Mouse (Mus musculus): ENCODE data around the gene Acat2.
"Not testable (repeated sequence)": the region's sequence is repeated elsewhere in the genome, so short reads cannot be mapped to it uniquely, and the experiment has no call there.

The Acat2 gene

DNA sequence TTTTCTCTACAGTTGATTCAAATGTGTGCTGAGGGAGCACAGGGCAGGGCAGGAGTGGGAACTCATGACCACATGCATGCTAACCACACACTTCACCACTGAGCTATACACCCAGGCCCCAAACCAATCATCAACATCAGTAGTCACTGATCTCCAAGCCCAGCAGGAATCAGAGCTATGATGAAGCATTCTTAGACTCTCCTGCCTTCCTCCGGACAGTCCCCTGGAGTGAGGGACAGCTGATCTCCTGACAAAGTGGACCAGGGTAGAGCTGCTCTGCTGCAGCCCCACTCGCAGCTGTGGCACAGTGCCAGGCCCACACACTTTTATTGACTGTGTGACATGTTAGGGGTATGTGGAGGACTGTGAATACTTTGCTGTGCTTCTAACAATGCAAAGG, 1.2 kb downstream of the Acat2 start:
- not testable (repeated sequence) for DNase-seq (ENCODE audit: low read depth, low spot score)

DNA sequence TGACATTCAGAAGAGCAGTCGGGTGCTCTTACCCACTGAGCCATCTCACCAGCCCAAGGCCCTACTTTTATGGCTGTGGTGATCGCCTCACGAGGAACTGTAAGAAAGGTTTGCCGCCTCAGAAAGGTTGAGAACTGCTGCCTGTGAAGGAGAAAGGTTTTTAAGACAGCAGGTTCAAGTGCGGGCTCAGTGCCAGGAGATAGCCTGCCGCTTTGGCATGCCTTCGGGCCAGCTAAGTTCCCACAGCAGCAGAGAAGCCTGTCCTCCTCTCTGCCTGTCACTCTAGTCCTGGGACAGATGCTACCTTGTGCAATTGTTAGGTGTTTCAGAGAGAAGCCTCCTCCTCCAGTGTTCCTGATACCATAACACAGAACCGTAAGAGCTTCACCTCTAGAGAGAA, 3.9 kb downstream of the Acat2 start:
- DNase-seq (ENCODE audit: low read depth, low spot score), result no peak

DNA sequence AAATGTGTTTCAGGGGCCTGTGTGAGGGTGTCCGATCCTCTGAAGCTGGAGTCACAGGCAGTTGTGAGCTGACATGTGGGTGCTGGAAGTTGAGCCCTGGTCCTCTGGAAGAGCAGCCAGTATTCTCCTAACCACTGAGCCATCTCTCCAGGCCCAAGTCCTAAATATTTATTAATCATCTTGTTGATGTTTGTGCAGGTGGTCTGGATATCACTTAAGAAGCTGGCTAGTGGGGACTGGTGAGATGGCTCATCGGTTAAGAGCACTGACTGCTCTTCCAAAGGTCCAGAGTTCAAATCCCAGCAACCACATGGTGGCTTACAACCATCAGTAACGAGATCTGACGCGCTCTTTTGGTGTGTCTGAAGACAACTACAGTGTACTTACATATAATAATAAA, 10.9 kb downstream of the Acat2 start:
- no peak for DNase-seq (ENCODE audit: low read depth, low spot score)

DNA sequence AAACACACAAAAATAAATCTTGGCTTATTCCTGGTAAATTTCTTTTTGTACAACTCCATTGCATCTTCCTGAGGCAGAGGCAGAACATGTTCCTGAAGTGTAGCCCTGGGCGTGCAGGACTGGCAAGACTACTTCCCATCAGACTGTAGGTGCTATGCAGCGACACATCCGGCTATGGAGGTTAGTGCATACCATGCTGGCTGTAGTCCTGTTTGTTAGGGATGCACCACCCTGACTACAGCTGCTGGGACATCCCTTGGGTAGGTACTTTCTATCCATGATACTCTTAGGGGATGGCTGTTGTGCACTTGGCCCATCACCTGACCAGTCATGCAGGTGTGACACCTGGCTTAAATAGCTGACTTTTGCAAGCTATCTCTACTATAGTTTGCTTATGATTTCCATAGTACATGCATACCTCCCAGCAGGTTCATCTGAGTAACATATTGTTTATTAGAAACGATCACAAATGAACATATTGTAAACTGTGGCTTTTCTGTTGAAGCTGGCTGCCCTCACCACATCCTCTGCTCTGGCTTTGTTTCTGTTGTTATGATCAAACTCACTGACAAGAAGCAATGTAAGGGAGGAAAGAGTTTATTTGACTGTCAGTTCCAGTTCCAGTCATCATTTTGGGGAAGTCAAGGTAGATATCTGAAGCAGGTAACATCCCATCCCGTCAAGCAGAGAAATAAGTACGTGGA, 17.9 kb downstream of the Acat2 start:
- DNase-seq (ENCODE audit: low read depth, low spot score), result no peak

DNA sequence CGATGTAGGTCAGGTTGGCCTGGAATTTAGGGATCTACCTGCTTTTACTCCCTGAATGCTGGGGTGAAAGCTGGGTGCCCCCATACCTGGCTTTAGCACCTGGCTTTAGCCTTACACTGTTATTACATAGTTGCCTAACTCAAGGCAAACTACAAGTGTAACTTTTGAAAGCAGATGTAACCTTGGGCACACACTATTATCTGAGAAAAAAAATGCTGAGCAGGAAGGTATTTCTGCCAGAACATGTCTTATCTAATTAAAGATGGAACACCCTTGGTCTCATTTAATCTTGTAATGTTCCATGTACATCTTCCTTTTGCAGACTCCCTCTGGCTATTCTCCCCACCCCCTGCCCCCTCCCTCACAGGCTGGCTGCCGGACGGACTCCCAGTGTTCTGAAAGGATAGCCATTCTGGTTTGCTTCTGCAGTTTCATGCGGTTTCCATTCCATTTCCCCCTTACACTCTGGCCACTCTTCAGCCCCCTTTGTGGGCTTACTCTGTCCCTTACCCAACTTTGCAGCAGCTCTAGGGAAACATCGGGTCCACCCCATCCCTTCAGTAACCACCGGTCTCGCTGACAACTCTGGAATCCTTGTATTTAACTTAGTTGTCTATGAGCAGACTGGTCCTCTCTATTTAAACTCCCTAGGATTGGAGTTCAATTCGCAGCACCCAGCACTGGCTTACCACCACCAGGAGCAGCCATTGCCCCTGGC, 18.8 kb downstream of the Acat2 start:
- DNase-seq (ENCODE audit: low read depth, low spot score), result no peak

DNA sequence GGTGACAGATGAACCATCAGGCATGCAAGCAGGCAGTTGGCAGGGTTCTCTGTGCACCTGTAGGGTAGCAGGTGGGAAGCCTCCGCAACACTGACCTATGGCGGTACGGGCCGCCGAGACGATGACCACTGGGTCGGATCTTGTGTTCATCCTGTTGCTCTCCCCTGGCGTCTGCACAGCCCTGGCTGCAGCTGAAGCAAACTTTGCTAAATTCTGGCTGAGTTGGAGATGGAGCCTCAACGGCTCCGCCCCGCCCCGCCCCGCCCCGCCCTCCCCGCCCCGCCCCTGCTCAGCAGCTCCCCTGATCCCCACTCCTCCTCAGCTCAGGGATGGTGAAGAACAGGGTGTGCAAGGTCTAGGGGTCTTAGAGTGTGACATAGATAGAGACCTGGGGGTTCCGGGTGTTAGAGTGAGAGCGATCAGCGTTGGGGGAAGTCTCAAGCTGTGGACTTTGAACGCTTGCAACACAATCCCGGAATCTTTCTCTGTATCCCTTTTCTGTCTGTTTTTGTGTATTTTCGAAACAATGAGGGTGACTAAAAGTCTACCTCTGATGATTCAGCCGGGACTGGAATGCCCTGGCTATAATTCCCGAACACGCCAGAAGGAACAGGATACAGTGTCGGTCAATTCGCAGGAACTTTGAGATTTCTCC, 20.3 kb downstream of the Acat2 start, which contains the start of gene Acat3:
Acat3 (minus strand) TSS at position 450 of the 655 bp plus-strand sequence.
- DNase-seq (ENCODE audit: low read depth, low spot score), result no peak

DNA sequence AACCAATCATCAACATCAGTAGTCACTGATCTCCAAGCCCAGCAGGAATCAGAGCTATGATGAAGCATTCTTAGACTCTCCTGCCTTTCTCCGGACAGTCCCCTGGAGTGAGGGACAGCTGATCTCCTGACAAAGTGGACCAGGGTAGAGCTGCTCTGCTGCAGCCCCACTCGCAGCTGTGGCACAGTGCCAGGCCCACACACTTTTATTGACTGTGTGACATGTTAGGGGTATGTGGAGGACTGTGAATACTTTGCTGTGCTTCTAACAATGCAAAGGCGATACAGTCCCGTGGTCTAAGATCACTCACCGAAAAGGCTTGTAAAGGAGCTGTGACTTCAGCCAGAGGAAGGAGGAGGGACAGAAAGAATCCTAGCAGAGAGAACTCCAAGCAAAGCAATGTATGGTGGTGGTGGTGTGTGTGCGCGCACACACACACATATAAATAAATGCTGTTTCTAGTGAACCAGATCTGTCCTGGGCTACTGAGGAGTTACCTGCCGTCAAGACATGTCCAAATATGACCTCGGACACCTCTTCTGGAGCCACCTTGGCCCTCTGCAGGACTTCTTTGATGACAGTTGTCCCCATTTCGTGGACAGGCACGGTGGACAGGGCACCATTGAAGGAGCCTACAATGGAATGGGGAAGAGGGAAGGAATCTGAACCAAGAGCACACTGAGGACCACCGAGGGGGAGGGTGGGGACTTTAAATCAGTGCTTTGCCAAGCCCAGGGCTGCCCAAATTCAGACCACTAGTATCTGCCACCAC, 21.0 kb downstream of the Acat2 start:
- not testable (repeated sequence) for DNase-seq (ENCODE audit: low read depth, low spot score)

DNA sequence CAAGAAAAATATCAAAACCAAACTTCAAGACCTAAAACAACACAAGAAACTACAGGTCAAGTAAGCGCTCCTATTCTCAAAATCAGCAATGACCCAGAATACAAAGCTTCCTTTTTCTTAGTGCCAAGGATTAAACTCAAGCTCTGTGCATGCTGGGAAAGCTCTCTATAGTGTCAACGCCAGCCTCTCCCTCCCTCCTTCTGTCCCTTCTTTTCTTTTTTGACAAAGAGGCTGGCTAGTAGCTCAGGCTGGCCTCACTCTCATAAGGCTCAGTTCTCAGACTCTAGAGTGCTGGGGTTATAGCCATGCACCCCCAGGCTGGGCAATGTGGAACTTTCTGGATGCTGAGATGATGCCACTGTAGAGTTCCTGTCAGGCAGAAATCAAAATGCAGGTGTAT, 22.5 kb downstream of the Acat2 start:
- DNase-seq (ENCODE audit: low read depth, low spot score), result no peak

DNA sequence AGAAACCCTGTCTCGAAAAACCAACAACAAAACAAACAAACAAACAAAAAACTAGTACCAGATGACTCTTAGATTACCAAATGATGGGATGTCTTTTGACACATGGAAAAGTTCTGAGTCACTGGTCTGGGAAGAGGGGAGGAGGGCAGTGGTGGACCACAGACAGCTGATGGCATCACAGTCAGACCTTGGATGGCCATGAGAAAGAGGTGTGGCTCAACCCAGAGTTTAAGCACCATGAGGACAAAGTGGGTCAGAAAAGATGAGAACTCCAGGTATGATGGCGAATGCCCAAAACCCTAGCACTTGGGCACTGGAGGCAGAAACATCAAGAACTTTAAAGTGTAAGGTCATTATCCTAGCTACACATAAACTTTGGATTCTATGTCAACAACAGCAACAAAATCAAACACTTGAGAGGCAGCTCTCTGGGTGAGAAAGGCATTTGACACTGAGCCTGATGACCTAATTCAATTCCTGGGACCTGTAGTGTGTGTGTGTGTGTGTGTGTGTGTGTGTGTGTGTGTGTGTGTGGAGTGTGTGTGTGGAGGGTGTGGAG, 23.1 kb downstream of the Acat2 start:
- no peak for DNase-seq (ENCODE audit: low read depth, low spot score)

DNA sequence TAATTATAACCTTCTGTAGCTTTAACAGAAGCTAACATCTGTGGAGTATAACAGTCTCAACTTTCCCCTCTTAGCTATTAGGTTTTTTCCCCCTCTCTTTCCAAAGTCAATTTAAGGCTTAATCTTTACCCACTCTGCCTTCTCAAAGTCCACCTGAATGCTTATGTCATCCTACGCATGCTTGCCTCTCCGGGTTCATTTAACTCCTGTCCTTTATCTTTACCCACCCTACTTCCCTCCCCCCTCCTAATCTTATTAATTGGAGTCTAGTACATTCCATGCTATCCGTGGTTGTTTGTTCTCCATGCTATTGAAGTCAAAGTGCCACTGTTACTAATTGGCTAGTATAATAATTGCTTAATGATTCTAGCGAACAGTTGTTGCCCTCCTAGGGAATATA, 24.8 kb downstream of the Acat2 start:
- DNase-seq (ENCODE audit: low read depth, low spot score), result no peak

DNA sequence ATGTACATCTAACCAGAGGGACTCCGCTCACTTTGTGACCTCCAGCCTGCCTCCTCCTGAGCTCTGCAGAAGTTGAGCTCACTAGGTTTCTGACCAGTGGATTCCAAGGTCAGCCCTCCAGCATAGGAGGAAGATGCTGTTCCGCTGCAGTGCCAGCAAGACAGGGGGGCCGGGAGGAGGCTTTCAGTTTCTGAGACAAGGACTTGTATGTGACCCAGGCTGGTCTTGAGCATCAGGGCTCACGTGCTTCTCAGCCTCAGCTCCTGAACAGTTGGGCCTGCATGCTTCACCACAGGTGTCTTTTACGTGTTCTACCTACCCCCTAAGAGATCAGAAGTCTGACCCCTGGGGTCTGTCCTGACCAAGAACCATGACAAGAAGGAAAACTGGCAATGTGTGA, 29.0 kb downstream of the Acat2 start:
- not testable (repeated sequence) for DNase-seq (ENCODE audit: low read depth, low spot score)

DNA sequence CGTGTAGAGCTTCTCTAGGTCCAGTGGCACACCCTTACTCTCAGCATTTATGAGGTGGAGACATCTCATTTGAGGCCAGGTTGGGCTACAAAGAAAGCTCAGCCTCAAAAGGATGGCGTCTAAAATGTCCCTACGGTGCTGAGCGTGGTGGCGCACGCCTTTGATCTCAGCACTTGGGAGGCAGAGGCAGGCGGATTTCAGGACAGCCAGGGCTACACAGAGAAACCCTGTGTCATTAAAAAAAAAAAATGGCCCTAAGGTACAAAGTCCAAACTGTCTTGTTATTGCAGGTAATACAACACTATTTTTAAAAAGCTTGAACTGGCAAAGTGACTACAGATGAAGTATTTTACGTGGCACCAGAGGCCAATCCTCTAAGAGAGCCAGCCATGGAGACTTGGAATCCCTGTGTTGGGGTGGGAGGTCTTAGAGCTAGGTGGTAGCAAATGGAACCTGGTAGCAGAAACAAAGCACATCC, 34.8 kb downstream of the Acat2 start:
- no peak for DNase-seq (ENCODE audit: low read depth, low spot score)

DNA sequence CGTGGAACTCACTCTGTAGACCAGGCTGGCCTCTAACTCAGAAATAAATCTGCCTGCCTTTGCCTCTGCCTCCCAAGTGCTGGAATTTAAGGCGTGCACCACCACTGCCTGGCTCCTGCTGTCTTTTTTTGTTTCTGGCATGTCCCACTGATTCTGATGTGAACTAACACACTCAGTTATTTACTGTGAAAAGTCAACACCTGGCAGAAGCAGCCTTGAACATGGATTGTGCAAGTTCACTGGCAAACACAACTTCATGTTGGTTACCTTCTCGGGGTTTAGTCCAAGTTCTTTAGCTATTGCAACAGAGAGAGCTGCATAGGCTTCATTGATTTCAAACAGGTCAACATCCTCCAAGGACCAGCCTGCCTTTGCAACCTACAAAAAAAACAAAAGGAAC, 35.5 kb downstream of the Acat2 start:
- DNase-seq (ENCODE audit: low read depth, low spot score), result no peak

DNA sequence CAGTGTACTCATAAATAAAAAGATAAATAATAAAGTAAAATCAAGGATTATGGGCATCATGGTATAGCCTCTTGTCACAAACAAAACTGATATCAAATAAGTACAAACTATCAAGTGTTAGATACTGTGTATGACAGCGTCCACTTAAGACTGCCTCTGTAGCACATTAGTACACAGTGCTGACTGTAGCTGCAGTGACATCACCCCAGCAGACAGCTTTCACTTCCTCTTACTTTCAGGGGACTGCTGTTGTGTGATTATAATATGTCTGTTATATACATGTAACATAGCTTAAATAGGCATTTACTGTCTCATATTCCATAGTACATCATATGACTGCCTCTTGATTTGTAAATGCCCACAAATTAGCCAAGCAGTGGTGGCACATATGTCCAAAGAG, 39.5 kb downstream of the Acat2 start:
- DNase-seq (ENCODE audit: low read depth, low spot score), result no peak

DNA sequence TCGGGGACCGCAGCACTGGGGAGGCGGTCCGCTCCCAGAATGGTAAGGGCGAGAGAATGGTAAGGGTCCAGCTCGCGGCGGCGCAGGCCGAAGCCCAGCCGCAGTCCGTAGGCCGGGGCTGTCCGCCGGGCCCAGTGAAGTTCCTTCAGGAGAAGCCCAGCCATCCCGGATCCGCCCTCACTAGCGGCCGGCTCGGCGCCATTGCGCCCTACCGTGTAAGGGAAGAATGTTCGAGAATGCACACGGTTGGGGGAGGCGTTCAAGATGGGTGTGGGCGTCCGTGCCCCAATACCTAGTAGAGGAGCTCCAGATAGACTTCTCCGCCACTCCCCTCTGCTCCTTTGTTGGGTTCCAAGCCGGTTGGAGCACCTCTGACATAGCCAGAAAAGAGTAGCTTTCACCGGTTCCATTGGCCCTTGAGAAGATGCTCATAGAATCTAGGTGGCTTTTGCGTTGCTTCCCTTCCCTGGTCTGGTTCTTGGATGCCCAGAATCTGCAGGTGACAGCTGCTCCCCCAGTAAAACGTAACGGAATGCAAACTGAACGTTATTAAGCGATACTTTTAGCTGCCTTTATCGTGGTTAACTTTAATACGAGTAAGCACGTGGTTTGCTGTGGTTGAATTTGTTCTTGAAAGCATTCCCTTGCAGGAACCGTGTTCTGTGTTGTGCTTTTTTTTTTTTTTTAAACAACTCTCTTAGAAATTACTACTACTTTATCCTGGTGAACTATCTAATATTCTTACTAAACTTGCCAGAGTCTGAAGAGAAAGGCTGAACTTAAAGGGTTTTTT, 43.8 kb downstream of the Acat2 start:
- peak; percentile 36 for DNase-seq (ENCODE audit: low read depth, low spot score)

DNA sequence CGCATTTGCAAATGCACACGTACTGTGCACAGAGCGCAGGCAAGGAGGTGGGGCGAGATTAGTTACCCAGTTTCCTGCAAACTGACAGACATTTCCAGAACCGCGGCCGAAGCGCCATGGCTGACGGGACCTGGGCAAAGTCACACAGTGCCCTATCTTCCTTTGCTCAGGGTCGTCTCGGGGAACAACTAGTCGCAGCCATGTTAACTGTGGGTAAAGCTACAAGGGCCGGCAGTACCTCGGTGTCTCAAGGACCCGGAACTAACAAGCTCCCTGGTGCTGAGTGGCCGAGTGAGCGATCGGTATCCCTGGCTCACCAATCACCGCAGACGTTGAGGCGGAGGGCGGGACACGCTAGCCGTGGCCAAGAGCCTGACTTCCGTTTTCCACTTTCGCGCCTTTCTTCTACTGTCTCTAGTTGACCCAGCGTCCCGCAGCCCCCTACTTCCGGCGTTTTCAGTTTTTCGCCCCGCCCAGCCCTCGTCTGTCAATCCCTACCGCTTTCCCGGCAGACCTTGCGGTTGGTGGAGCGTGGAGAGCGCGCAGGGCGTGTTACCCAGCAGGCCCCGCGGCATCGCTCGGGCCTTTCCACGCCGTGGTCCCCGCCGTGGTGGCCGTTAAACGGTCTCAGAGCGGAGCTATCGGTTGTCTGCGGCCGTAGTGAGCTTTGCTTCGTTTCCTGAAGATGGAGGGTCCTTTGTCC, 44.5 kb downstream of the Acat2 start, which contains the start of gene Mrpl18:
Mrpl18 (minus strand) TSS at position 465 of the 703 bp plus-strand sequence.
- peak; percentile 99 for DNase-seq (ENCODE audit: low read depth, low spot score)

DNA sequence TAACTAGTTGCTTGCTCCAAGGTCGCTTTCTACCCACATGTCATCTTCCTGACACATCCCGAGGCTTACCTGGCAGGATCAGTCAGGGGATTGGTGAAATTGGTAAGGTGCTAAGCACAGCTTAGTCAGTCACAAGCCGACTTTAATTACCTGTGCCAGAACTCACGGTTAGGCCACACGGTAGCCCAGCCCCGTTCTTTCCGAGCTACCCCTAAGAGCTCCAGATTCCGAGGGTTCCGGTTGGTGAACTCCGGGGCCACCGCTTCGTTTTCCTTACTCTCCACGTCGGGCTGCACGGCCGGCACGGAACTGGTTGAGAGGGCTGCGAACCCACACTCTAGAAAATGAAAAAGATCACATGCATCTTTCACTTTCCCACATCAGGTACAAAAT, 45.1 kb downstream of the Acat2 start, which contains the start of gene Tcp1:
Tcp1 (plus strand) TSS at position 214 of the 393 bp plus-strand sequence.
- DNase-seq (ENCODE audit: low read depth, low spot score), result no peak

DNA sequence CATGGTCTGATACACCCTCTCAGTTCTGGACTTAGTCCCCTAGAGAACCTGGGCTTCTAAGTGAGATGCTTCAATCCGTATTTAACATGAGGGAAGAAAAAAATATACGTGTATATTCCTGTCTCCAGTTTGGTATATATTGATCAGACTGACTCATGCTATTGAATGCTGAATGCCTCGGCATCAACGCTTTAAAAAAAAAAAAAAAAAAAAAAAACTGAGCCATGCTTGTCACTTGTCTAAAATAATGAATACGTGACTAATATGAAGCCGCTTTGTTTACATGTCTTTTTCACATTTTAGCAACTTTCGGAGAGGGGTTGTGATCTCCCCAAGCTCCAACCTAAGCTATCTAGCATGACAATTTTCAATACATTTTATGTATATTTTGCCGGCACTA, 50.2 kb downstream of the Acat2 start:
- no peak for DNase-seq (ENCODE audit: low read depth, low spot score)

DNA sequence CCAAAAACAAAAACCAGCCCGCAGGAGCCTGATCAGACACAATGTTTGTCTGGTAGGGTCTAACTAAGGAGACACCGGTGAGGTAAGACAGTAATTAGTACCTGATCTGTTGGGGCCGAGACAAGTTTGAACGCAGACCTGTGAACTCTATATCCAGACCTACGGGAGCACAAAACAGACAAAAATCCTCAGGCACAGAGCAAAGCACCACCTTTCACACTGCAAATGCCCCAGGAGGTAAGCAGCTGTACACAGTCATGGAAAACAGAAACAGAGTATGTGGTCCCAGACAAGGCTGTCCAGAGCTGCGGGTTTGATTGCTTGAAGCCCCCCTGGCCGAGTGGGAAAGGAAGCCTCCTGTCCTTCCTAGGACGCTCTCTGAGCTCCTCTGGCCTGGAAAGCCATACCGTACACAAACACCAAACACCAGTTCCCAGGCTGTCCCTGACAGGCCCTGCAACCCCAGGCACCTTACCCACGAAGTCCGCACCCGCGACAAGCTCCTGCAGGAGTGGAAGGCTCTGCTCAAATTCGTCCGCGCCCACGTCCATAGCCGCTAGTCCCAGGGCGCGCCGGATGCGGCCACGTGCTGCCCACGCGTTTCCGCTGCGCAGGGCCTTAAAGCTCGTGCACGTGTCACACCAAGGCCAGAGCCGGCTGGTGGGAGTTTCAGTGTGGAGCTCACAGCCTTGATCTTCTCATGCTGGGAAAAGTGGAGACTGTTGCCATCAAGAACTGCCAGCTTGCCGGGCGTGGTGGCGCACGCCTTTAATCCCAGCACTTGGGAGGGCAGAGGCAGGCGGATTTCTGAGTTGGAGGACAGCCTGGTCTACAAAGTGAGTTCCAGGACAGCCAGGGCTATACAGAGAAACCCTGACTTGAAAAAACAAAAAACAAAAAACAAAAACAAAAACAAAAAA, 50.9 kb downstream of the Acat2 start, which contains the start of gene Pnldc1:
Pnldc1 (minus strand) TSS at position 870 of the 920 bp plus-strand sequence.
- DNase-seq (ENCODE audit: low read depth, low spot score), result no peak
